Mouse (Mus musculus): ENCODE measurements around the gene Fhad1.

- TF ChIP-seq EP300 (optimal IDR thresholded peaks at IDR 0.05), result no peak
- no peak for TF ChIP-seq CTCF (IDR thresholded peaks at IDR 0.05; ENCODE audit: low read depth)
Measured at GRCm38 (mm10) chr4:142055600-142055999, 40.7 kb upstream of the Fhad1 start.

Data from stomach, postnatal 0 days (tissue).